Mouse (Mus musculus): ENCODE data around the gene Gbgt1. TPM values are rescaled to one million over a fixed set of nuclear protein-coding genes. Genes with fewer than 3 reads are reported as not detected.
"Not testable (repeated sequence)": the region's sequence is repeated elsewhere in the genome, so short reads cannot be mapped to it uniquely, and the experiment has no call there.

Gbgt1 gene
- total RNA-seq, 2 experiments from 2014 or later, result 0.48 TPM; not detected in 1

DNA sequence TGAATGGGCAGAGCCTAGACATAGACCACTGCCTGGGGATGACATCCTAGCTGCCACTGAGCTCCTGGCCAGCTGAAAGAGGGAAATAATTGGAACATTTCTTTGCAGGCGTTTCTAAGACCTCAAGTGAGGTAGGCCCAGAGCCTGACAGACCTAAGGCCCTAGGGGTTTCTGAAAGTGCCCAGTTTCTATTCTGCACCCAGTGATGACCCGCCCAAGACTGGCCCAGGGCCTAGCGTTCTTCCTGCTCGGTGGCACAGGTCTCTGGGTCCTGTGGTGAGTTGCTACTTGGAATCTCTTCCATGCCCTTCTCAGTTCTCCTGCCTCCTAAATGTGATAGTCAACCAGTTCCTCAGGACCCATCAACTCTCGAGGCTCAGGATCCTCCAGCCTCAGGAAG lies 870 bp downstream of the Gbgt1 start:
- ATAC-seq (ENCODE audit: poor library complexity, severe bottlenecking), result no peak

DNA sequence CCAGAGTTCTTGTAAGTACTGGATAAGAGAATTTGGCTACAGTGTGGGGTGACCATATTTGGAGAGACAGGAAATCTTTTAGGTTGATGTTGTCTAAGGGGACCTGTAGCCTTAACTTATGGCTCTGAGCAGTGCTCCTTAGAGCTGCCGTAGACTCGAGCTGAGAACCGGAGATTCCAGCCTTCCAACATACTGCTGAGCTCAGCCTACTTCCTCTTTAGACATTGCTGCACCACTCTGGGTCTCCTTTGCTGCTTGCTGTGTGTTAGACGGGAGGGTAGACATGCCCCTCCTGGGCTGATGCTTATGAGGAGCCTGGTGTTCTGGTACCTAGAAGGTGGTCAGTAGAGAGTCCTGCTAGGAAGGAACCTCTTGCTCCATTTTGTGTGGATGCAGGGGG lies 1.7 kb downstream of the Gbgt1 start:
- ATAC-seq (ENCODE audit: poor library complexity, severe bottlenecking), result no peak

DNA sequence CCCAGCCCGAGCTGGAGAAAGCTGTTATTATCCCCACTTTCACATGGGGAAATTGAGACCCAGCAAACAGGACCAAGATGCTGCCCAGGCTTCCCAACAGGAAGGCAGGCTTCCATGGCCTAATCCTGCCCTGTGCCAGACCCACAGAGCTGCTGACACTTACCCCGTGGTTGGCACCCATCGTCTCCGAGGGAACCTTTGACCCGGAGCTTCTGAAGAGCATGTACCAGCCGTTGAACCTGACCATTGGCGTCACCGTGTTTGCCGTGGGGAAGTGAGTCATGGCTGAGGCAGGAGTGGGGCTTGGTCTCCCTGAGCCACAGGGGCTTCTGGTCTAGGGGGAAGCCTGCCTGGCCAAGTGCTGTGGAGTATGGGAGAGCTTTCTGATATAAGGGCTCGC lies 6.3 kb downstream of the Gbgt1 start:
- ATAC-seq (ENCODE audit: poor library complexity, severe bottlenecking), result no peak

DNA sequence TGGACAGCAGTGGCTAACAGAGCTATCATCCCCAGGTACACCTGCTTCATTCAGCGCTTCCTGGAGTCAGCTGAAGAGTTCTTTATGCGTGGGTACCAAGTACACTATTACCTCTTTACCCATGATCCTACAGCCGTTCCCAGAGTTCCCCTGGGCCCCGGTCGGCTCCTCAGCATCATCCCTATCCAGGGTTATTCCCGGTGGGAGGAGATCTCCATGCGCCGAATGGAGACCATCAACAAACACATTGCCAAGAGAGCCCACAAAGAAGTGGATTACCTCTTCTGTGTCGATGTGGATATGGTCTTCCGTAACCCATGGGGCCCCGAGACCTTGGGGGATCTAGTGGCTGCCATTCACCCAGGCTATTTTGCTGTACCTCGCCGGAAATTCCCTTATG lies 8.0 kb downstream of the Gbgt1 start:
- ATAC-seq (ENCODE audit: poor library complexity, severe bottlenecking), result no peak

DNA sequence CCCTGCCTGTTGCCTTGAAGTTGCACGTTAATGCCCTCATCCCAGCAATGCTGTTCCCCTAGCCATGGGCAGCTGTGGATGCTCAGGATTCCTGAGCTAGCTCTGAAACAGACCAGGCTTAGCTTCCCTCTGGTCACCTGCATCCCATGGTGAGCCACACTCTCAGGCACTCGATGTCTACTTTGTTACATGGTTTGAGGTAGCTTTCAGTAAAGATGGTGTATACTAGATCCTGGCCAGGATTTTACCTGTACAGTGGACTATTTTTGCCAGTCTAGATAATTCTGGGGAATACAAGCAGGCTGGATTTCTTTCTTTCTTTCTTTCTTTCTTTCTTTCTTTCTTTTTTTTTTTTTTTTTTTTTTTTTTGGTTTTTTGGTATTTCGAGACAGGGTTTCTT lies 9.1 kb downstream of the Gbgt1 start, which contains the start of gene Gm10134:
Gene Gm10134 (plus strand): TSS at position 301 of the 400 bp plus-strand sequence.
- ATAC-seq (ENCODE audit: poor library complexity, severe bottlenecking), result no peak

DNA sequence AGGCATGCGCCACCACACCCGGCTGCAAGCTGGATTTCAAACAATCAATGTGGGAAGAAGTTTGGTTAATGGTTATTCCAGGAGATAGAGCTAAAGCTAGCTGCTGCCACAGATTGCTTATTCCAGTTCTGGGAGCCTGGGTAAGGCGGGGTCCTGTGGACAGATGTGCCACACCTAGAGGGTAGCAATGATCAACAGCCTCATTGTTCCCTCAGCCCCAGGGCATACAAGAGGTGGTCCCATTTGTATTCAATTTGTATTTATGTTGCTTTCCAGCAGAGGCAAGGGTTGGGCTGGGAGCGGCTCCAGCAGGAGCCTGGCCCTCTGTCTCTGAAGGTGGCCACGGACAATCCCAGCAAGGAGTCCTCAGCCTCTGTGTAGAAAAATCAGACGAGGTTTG lies 9.6 kb downstream of the Gbgt1 start:
- no peak for ATAC-seq (ENCODE audit: poor library complexity, severe bottlenecking)

DNA sequence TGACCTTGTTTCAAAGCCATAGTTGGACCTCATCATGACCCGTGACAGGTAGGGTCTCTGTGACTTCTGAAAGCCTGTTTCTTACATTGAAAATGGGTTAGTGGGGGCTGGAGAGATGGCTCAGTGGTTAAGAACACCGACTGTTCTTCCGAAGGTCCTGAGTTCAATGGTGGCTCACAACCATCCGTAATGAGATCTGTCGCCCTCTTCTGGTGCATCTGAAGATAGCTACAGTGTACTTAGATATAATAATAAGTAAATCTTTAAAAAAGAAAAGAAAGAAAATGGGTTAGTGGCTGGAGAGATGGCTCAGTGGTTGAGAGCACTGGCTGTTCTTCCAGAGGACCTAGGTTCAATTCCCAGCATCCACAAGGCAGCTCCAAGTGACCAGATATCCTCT lies 14.9 kb downstream of the Gbgt1 start:
- ATAC-seq (ENCODE audit: poor library complexity, severe bottlenecking), result not testable (repeated sequence)

DNA sequence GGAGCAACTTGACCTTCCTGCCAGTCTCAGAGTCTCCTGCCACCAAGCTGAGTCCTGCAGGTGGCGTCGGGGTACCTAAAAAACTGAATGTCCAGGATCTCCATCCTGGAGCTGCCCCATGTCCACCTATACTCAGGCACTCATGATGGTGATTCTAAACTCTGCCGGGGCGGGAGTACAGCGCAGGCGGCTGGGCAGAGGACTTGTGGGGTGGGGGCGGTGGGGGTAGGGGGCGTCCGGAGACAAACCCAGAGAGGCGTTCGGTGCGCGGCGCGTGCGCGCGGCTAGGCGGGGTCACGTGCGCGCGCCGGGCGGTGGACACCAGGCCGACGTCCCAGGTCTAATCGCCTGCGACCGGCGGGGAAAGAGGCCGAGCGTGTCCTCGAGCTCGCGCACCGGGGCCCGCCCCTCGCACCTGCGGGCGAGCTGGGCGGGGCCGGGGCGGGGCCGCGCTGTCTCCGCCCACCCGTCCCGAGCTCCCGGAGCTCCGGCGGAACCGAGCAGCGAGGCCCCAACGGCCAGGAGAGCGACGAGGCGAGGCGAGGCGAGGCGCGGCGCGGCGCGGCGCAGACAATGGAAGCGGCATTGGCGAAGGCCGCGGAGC lies 16.2 kb downstream of the Gbgt1 start, which contains the start of gene Ralgds:
Gene Ralgds (plus strand): TSS at position 328 of the 604 bp plus-strand sequence.
- no peak for ATAC-seq (ENCODE audit: poor library complexity, severe bottlenecking)

DNA sequence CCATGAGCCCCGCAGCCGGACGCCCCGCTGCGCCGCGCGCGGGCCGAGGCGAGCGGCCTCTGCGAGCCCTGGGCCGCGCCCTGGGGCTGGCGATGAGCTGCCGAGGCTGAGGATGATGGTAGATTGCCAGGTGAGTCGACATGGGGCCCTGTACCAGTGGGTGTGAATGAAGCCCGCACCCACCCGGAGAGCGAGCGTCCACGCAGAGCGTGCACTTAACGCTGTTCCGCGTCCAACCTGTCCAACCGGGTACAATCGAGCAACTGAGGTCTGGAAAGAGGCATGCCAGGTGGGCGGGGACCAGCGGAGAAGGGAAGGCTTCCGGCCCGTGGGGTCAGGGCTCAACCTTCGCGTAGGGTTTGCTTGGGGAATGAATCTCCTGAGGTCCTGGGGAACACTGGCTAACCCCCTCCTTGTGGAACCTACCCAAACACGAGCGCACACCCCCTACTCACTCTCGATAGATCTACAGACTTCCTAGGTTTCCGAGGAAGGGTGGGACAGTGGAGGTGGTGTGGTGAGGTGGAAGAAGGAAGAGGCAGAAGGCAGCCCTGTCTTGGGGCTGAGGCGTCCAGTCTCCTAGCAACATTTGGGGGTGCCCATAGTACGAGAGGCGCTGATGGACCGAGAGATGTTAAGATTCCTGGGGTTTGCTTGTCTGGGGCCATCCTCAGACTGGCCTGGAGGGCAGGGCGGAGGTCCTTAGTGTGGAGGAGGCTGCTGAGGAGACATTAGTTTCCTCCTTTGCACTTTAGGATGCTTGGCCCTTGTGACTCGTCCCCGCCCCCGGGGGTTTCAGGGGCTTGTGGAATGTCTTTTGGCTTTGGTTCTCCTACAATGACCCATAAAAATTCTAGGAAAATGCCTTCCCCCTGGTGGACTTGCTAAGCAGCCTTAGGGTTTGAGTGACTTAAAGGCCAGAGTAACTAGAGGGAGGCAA lies 17.0 kb downstream of the Gbgt1 start:
- ATAC-seq (ENCODE audit: poor library complexity, severe bottlenecking), result no peak

DNA sequence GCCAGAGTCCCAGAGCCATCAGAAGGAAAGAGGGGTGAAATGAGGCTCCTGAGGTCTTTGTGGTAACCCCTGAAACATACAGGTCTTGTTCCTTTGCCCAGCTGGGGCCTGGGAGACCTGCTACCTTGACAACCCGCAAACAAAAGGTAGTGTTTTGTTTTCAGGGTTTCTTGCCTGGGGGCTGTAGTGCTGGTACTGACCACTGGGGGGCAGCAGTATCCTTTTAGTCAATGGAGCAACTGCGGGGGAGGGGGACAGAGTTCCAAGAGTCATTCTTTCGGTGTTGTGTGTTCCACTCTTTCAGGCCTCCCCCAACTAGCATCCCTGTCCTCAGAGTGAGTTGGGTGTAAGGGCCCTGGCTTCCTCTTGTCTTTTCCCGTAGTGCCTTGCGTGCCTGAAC lies 17.8 kb downstream of the Gbgt1 start:
- peak; percentile 46 for ATAC-seq (ENCODE audit: poor library complexity, severe bottlenecking)

DNA sequence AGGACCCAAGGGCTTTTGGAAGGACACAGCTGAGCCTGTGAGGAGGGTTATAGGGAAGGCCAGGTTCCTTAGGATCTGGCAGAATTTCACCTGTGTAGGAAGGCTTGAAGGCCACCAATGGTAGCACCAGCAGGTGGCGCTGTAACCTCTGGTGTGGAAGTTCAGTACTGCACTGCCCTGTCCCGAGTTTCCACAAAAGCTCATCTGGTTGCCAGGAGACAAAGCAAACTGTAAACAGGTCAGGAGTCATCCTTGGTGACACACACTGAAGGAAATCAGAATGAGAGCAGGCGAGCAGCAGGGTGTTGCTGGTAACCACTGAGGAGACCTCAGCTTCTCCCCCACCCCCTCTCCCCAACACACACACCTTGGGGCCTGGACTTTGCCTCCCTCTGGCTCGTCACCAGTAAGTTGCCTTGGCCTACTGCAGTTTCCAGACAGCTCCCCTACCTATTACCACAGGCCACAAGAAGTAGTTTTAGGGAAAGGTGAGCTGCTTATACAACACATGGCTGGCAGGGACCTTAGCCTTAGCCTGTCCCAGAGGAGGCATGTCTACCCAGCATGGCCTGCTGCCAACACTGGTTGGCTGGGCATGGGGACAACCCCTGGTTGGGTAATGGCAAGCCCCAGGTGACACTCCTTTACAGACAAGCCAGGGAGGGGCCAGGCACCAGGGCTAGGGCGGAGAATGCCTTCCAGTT lies 20.7 kb downstream of the Gbgt1 start:
- peak; percentile 62 for ATAC-seq (ENCODE audit: poor library complexity, severe bottlenecking)

DNA sequence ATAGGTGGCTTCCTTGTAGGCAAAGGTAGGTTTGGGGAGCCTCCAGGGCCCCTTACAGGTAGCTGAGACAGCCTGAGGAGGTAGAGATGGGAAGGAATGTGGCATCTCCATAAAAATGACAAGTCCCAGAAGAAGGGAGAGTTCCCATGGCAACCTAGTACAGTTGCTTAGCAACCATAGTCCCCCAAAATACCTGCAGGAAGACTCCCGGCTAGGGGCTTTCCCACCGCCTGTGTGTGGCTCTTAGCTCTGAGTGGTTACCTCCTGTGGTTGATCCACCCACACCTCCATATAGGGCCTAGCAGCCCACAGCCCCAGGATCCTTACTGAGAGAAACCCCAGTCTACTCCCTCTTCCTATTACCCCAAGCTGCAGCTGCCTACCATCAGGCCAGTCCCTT lies 21.5 kb downstream of the Gbgt1 start:
- ATAC-seq (ENCODE audit: poor library complexity, severe bottlenecking), result no peak

DNA sequence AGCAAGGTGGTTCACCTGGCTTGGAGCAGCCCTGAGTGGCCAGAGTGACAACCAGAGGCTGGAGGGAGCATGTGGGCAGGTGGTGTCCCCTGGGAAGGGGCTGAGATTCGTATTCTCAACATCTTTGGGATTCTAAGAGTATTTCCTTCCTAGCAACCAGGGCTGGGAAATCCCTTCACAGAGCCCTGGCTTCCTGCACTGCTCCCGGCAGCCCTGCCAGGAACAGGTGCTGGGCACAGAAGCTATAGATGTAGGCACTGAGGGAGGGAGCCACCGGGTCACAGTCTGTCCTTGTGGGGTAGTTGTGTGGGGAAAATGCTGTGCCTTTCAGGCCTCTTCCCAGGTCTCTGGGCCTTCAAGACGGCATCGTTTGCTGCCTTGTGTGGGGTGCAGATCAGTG lies 23.9 kb downstream of the Gbgt1 start:
- ATAC-seq (ENCODE audit: poor library complexity, severe bottlenecking), result no peak

DNA sequence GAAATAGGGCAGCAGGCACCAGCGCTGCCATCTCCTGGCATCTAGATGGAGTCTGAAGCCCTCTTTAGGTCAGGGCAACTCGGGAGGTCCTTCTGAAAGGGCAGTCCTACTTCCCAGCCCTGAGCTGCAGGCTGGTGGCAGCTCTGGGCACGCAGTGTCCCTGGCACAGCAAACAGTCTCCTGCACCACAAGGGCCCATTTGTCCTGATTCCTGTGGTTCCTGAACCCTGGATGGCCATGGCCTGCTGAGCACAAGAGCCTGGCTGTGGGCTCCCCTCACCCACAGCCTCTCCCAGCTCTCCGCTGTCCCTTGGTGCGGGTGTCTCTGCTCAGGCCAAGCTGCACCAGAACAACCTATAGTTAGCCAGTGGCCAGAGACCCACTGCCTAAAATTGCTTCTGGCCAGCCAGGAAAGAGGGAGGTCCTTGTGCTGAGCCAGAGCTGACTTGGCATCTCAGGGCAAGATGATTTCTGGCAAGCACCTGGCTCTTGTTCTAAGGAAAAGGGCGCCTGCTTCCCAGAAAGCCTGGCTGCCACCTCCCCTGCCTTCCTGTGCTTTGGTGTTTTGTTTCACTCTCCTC lies 25.0 kb downstream of the Gbgt1 start:
- no peak for ATAC-seq (ENCODE audit: poor library complexity, severe bottlenecking)

DNA sequence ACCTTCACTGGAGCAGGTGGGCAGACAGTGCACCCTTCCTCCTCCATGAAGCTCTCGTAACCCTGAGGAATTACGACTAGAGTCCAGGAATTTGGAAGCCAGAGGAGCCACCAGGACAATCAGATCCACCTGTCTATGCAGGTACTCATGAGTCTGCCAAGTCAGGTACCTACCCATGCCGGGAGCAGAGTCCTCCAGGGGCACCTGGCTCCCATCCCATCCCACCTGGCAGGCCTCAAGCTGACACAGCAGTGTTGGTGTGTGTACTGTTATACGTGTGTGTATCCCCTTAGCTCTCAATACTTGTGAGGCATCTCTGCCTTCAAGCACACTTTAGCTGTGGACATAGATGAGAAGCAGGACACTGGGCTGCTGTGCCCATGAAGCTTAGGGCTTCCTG lies 25.5 kb downstream of the Gbgt1 start:
- ATAC-seq (ENCODE audit: poor library complexity, severe bottlenecking), result no peak

DNA sequence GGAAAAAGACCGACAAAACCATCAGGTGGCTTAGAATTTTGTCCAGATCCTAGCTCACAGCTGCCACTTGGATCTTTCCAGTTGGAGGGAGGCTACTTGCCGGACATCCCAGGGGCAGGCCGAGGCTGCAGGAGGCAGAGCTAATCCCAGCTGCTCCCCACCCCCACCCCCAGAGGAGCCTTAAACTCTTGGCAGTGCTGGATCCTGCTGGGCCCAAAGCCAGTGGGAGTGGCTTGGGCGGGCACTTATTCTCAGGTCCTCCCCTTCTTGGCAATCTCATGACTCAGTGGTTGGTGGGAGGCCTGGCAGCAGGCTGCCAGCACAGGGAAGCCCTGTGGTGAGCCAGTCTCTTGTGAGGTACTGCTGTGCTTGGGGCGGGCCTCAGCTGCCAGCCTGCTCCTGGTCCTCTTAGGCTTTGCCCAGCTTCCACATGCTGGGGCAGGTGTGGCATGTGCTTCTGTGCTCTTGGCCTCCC lies 27.0 kb downstream of the Gbgt1 start:
- peak; percentile 31 for ATAC-seq (ENCODE audit: poor library complexity, severe bottlenecking)

DNA sequence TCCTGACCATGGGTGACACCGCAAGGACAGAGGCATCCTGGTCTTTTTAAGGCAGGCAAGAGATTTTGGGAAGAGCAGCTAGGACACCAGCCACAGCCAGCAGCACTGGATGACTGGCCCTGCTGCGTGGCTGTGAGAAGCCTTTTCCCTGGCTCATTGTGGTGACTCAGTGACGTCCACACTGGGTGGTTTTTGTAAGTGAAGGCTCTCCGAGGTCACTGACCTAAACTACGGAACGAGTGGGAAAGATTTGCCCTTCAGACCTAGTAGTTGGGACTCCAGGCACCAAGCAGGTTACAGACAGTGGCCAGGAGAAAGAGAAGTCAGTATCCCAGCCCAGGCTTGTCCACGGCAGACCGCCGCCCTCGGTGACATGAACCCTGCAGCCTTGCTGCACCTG lies 27.7 kb downstream of the Gbgt1 start:
- no peak for ATAC-seq (ENCODE audit: poor library complexity, severe bottlenecking)

DNA sequence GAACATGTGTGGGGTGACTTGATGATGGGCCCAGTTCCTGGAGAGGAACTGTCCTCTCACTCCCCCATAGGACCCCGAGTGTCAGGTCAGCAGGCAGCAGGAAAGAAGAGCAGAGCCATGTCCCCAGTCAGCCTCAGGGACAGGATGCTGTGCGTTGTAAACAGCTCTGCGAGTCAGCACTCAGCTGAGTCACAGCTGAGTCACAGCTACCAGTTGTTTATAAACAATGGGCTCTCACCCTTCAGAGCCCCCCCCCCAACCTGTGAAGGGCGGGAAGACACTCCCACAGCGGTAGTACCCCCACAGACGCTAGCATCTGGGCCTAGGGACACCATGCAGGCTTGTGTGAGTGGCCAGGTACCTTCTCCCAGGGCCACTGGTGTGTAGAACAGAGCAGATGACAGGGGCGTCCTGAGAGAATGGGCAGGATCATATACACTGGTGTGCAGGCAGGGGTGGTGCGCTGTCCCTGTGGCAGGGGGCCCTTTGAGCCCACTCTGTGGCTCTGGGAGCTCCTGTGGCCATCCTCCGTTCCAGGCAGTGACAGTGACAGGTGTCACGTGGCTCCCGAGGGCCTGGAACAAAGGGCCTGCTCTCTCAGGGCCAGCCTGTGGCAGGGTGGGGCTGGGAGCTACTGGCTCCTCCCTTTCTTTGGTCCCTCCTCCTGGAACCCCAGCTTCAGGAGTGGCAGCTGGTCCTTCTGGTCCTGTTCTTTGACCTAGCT lies 28.7 kb downstream of the Gbgt1 start:
- ATAC-seq (ENCODE audit: poor library complexity, severe bottlenecking), result peak; percentile 41

DNA sequence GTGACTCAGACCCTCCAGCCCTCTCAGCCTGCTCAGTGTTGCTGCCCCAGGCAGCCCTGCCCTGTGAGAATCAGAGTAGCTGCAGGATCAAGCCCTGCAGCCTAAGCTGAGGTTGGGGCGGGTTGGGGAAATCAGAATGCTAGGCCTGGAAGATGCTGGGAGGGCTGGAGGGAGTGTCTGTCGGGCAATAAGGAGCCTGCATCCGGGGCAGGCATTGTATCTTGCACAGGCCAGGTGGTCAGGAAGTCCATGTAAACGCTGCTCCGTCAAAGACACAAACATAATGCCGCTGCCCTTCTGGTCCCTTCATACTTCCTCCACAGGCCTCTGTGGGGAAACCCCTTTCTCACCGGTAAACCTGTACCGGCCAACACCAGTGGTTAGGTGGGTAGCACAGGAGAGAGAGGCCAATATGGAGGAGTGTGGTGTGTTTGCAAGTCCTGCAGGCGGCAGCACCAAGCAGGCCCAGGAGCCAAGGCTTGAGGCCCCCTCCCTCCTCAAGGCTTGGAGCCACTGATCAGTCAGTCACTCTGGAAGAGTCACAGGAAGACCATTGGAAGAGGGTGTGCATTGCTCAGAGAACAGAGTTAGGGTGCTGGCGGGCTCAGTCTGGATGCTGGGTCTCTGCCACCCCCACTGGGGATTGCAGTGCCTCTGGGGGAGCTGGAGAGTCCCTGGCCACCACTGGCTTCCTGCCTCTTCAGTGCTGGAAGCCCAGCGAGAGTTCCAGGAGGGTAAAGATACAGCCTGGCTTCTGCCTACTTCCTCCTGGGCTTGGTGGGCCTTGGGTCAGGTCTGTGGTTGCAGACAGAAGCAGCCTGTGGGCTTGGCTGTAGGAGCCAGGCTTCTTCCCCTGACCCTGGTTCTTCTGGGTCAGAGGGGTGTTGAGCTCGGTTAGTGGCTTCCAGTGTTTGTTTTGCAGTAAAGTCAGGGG lies 29.5 kb downstream of the Gbgt1 start:
- ATAC-seq (ENCODE audit: poor library complexity, severe bottlenecking), result peak; percentile 73

All from megakaryocyte, adult 5-6 weeks (primary cell).